In the genomic region with DNA sequence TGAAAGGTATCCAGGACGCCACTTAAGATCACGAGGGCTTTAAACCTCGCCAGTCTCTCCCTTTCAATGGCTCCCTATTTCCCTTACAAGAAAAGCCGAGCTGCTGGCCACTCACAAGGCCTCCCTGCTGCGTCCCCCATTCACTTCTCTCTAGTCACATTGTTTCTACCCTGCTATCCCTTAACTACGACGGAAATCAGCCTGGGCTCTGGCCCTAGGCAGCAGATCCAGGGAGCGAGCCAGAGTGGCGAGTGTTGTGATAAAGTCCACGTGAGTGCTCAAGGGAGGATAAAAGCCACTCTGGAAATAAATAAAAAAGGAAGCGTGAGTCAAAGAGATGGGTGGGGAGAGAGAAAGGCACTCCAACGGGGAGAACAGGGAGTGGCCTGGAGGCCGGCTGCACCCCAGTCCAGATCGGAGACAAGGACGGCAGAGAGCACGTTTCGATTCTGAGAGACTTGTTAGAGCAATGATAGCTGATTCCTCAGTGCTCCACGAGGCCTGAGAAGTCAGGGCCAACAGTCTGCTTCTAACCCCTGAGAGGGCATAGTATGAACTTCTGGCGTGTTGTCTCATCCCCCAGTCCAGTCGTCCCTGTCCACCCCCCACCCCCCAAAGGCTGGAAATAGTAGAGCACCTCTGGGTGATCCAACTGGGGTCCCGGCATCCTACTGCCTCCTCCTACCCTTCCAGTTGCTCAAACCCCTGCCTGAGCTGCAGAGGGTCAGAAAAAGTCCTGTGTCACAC, we compare ENCODE assay signal across 8 mouse cellular contexts.
A peak's percentile ranks its signal among the peaks of the same experiment; 100 is the strongest.
DNase-seq lines count a peak whose midpoint lies in the region; ATAC-seq lines count a peak whose summit lies in the region.

No protein-coding gene starts in this region.

- H3K4me2 ChIP-seq in embryonic facial prominence, embryonic 14.5 days (ENCODE audit: low read depth, low read length), result peak overlapping the region; percentile 58
- peak overlapping the region; percentile 82 for H3K4me2 ChIP-seq in heart, embryonic 16.5 days (ENCODE audit: low read depth, low read length)
- peak overlapping the region; percentile 70 for H3K4me2 ChIP-seq in stomach, embryonic 15.5 days

- H3K27ac ChIP-seq in embryonic facial prominence, embryonic 14.5 days (replicated peaks; ENCODE audit: low read depth, low read length), result no peak overlapping the region
- peak overlapping the region; percentile 73 for H3K27ac ChIP-seq in heart, embryonic 16.5 days (ENCODE audit: low read length)
- H3K27ac ChIP-seq in stomach, embryonic 15.5 days, result peak overlapping the region; percentile 83

- no peaks in the 10 kb centered on the region for H3K36me3 ChIP-seq in embryonic facial prominence, embryonic 14.5 days (ENCODE audit: control insufficient read depth, insufficient read depth, low read length)
- no peaks in the 10 kb centered on the region for H3K36me3 ChIP-seq in heart, embryonic 16.5 days (ENCODE audit: control insufficient read depth, insufficient read depth)
- no peaks in the 10 kb centered on the region for H3K36me3 ChIP-seq in stomach, embryonic 15.5 days

- H3K4me1 ChIP-seq in embryonic facial prominence, embryonic 14.5 days (ENCODE audit: control insufficient read depth, insufficient read depth, low read length), result 0 out of 2 replicates have a peak, but pooled peaks cover 16% of the 10 kb centered on the region
- H3K4me1 ChIP-seq in heart, embryonic 16.5 days (ENCODE audit: control insufficient read depth, insufficient read depth, low read length), result peaks cover 21% of the 10 kb centered on the region
- H3K4me1 ChIP-seq in stomach, embryonic 15.5 days, result peaks cover 25% of the 10 kb centered on the region

- H3K27me3 ChIP-seq in embryonic facial prominence, embryonic 14.5 days (replicated peaks; ENCODE audit: control insufficient read depth, insufficient read depth, low read length), result no peaks in the 10 kb centered on the region
- H3K27me3 ChIP-seq in heart, embryonic 16.5 days (ENCODE audit: control insufficient read depth, insufficient read depth, low read length), result no peaks in the 10 kb centered on the region
- no peaks in the 10 kb centered on the region for H3K27me3 ChIP-seq in stomach, embryonic 15.5 days (replicated peaks)

- peak overlapping the region; percentile 44 for H3K4me3 ChIP-seq in embryonic facial prominence, embryonic 14.5 days (ENCODE audit: low read depth, low read length)
- peak overlapping the region; percentile 49 for H3K4me3 ChIP-seq in heart, embryonic 16.5 days (ENCODE audit: low read length)
- peak overlapping the region; percentile 43 for H3K4me3 ChIP-seq in stomach, embryonic 15.5 days (replicated peaks)

- no peak for ATAC-seq in embryonic facial prominence, embryonic 14.5 days (ENCODE audit: low read depth)
- peak; percentile 38 for ATAC-seq in heart, embryonic 16.5 days (replicated peaks; ENCODE audit: extremely low read depth, insufficient read depth, low FRiP score)
- ATAC-seq in stomach, embryonic 15.5 days (ENCODE audit: insufficient read depth, low FRiP score, low read depth), result no peak; the same call in 1 of the 2 replicates

- peak; percentile 23 for DNase-seq in right cerebral cortex, adult 18-20 months
- no peak for DNase-seq in right cerebral cortex, postnatal 10 days (ENCODE audit: low spot score in 2 of 2)
- DNase-seq in embryonic facial prominence, embryonic 14.5 days (ENCODE audit: low spot score), result no peak
- peak; percentile 36 to 45 for DNase-seq in kidney, postnatal 36 days
- peak; percentile 45 to 48 for DNase-seq in lung, postnatal 4 days
- no peak for DNase-seq in cerebellum, adult 11 months

- WGBS in embryonic facial prominence, embryonic 14.5 days, result 6% methylated on average over 21 of the region's 21 CpGs
- 5% methylated on average over 21 of the region's 21 CpGs for WGBS in heart, embryonic 16.5 days
- WGBS in stomach, embryonic 15.5 days, result 9% methylated on average over 21 of the region's 21 CpGs

- peak overlapping the region; percentile 26; the same call in 1 of the 2 replicates for H3K9ac ChIP-seq in embryonic facial prominence, embryonic 14.5 days (ENCODE audit: low read depth, low read length)
- peak overlapping the region; percentile 67 for H3K9ac ChIP-seq in heart, embryonic 16.5 days (ENCODE audit: low read length)
- H3K9ac ChIP-seq in stomach, embryonic 15.5 days, result no peak overlapping the region; the same call in 1 of the 2 replicates

- no peaks in the 10 kb centered on the region for H3K9me3 ChIP-seq in embryonic facial prominence, embryonic 14.5 days (ENCODE audit: control insufficient read depth, low read length)
- no peaks in the 10 kb centered on the region for H3K9me3 ChIP-seq in heart, embryonic 16.5 days (replicated peaks; ENCODE audit: control insufficient read depth, low read length)
- H3K9me3 ChIP-seq in stomach, embryonic 15.5 days, result no peaks in the 10 kb centered on the region

Comparison
In these comparisons a context has a peak if more than half of its experiments do, and no peak if none do; other contexts are left out.
1. DNase-seq: peak in right cerebral cortex, adult 18-20 months (single experiment), kidney, postnatal 36 days (2 of 2) and lung, postnatal 4 days (2 of 2); none in right cerebral cortex, postnatal 10 days (0 of 2), embryonic facial prominence, embryonic 14.5 days (single experiment) and cerebellum, adult 11 months (single experiment).
2. Peak in every context shown above with its lines, with median percentiles within 50 percentile points of each other: H3K4me2 ChIP-seq and H3K4me3 ChIP-seq.